Mouse (Mus musculus) stomach, postnatal 0 days (tissue): Measurements from ENCODE around the gene Git1.
A peak's percentile ranks its signal among the peaks of the same experiment; 100 is the strongest.

Source experiments
- CTCF ChIP-seq: IDR thresholded peaks from 2 replicates; pipeline ENCODE4 v1.5.1; 2016; ENCODE audit warnings: antibody characterized with exemption, low read depth, mild to moderate bottlenecking, moderate library complexity
- EP300 ChIP-seq: optimal IDR thresholded peaks from 2 replicates; pipeline ENCODE3; 2016; ENCODE audit warnings: antibody characterized with exemption

DNA sequence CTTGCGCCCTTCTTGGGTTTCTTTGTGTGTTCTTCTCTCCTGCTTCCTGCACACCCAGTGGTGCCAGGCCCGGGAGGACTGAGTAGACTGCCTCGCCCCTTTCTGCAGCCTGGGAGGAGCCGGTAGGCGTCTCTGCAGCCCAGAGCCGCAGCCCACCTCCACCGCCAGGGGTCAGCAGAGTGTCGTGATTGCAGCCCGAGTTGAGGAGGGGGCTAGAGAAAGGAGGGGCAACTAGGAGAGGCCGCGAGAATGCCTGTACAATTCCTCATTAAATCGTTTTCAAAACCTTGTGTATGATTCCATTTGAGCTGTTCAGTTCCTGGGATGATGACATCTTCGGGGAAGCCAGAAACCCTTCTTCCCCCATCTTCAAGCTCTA is 2.2 kb upstream of the Git1 start:
- TF ChIP-seq CTCF (peak; percentile 99), EP300 (peak; percentile 26)
